Mouse (Mus musculus) CH12.LX (cell line): ENCODE data around the gene Eno4. TPM values are rescaled to one million over a fixed set of nuclear protein-coding genes. Genes with fewer than 3 reads are reported as not detected.

Experiments
- DNase-seq: peaks from one replicate; pipeline ENCODE4 v3.0.0-alpha.2; 2013; ENCODE audit errors: extremely low read depth
- H3K27ac ChIP-seq: 2 replicates; pipeline ENCODE4 v1.5.1; 2012; ENCODE audit warnings: low read depth, mild to moderate bottlenecking, control low read depth, moderate library complexity; ENCODE audit not compliant: insufficient read depth
- H3K27me3 ChIP-seq: replicated peaks from 2 replicates; pipeline ENCODE3; 2012; ENCODE audit warnings: inconsistent platforms
- H3K36me3 ChIP-seq, 2 experiments: replicated peaks in 1 of 2; 2 replicates each; pipeline versions ENCODE3 to v1.6.1; 2012; ENCODE audit warnings: inconsistent platforms in 1 of 2, low read length in 1 of 2, mild to moderate bottlenecking in 1 of 2, mixed read lengths in 1 of 2, moderate library complexity in 1 of 2; ENCODE audit not compliant: control insufficient read depth in 1 of 2, insufficient read depth in 1 of 2
- H3K4me1 ChIP-seq, 2 experiments: 2 replicates each; pipeline ENCODE4 v1.6.1; 2012; ENCODE audit warnings: inconsistent platforms in 1 of 2, moderate library complexity in 1 of 2; ENCODE audit not compliant: insufficient read depth in 2 of 2, control insufficient read depth in 1 of 2
- H3K4me2 ChIP-seq: 2 replicates; pipeline ENCODE4 v1.6.1; 2012; ENCODE audit warnings: low read depth, mild to moderate bottlenecking, control low read depth; ENCODE audit not compliant: poor library complexity, insufficient read depth, severe bottlenecking
- H3K4me3 ChIP-seq, 3 experiments: fragments of 150-350 bp in 1 of 3; sonication (generic) in 1 of 3; replicated peaks in 1 of 3; 2 replicates each; pipeline versions ENCODE3 to v1.5.1; 2011 to 2012; ENCODE audit warnings: low read depth in 2 of 3, low read length in 2 of 3, mild to moderate bottlenecking in 2 of 3, moderate library complexity in 2 of 3, control low read depth in 1 of 3, improper control_type of control experiment in 1 of 3, inconsistent platforms in 1 of 3, mixed read lengths in 1 of 3; ENCODE audit not compliant: poor library complexity in 1 of 3
- H3K79me2 ChIP-seq: replicated peaks from 2 replicates; pipeline ENCODE4 v1.6.1; 2012; ENCODE audit warnings: mild to moderate bottlenecking, moderate library complexity; ENCODE audit not compliant: control insufficient read depth, poor library complexity, insufficient read depth, severe bottlenecking; ENCODE audit errors: extremely low read depth
- H3K9ac ChIP-seq: 2 replicates; pipeline ENCODE4 v1.6.1; 2012; ENCODE audit warnings: low read depth, mild to moderate bottlenecking, control low read depth, moderate library complexity; ENCODE audit not compliant: insufficient read depth
- H3K9me3 ChIP-seq: replicated peaks from 2 replicates; pipeline ENCODE3; 2012; ENCODE audit warnings: low read length, inconsistent platforms, mixed read lengths
- BHLHE40 ChIP-seq: IDR thresholded peaks from 2 replicates; pipeline ENCODE4 v1.6.1; 2011; ENCODE audit warnings: mild to moderate bottlenecking, low read depth, low read length, improper control_type of control experiment
- CHD2 ChIP-seq: IDR thresholded peaks from 2 replicates; pipeline ENCODE4 v1.6.1; 2011; ENCODE audit warnings: low read length, improper control_type of control experiment
- CTCF ChIP-seq, 2 experiments: IDR thresholded peaks in 1 of 2; conservative IDR thresholded peaks in 1 of 2; 2 replicates each; pipeline ENCODE4 v1.5.1; 2011 to 2012; ENCODE audit warnings: low read depth in 2 of 2, low read length in 2 of 2, improper control_type of control experiment in 1 of 2, inconsistent platforms in 1 of 2, mild to moderate bottlenecking in 1 of 2, moderate library complexity in 1 of 2
- GABPA ChIP-seq: IDR thresholded peaks from 2 replicates; pipeline ENCODE4 v1.6.1; 2012; ENCODE audit warnings: low read depth, low read length, improper control_type of control experiment, inconsistent platforms; ENCODE audit not compliant: insufficient replicate concordance
- JUND ChIP-seq: conservative IDR thresholded peaks from 2 replicates; pipeline ENCODE4 v1.6.1; 2011; ENCODE audit warnings: low read depth, low read length, improper control_type of control experiment
- KAT2A ChIP-seq: IDR thresholded peaks from 2 replicates; pipeline ENCODE4 v1.6.1; 2012; ENCODE audit warnings: low read length, improper control_type of control experiment, inconsistent platforms; ENCODE audit not compliant: insufficient replicate concordance
- MAFK ChIP-seq: IDR thresholded peaks from 2 replicates; pipeline ENCODE4 v1.6.1; 2011; ENCODE audit warnings: low read length, improper control_type of control experiment; ENCODE audit not compliant: insufficient replicate concordance
- MAZ ChIP-seq: IDR thresholded peaks from 2 replicates; pipeline ENCODE4 v1.6.1; 2012; ENCODE audit warnings: low read depth, mild to moderate bottlenecking, inconsistent platforms, low read length, improper control_type of control experiment, moderate library complexity
- MEF2A ChIP-seq: IDR thresholded peaks from 2 replicates; pipeline ENCODE4 v1.6.1; 2014; ENCODE audit warnings: low read depth, mild to moderate bottlenecking, inconsistent platforms, low read length, improper control_type of control experiment, borderline replicate concordance
- MXI1 ChIP-seq: IDR thresholded peaks from 2 replicates; pipeline ENCODE4 v1.6.1; 2011; ENCODE audit warnings: mild to moderate bottlenecking, low read depth, low read length, improper control_type of control experiment
- MYC ChIP-seq: IDR thresholded peaks from 2 replicates; pipeline ENCODE4 v1.6.1; 2011; ENCODE audit warnings: low read depth, mild to moderate bottlenecking, improper control_type of control experiment, low read length
- PAX5 ChIP-seq: IDR thresholded peaks from 2 replicates; pipeline ENCODE4 v1.6.1; 2012; ENCODE audit warnings: low read length, inconsistent platforms, mixed read lengths
- POLR2AphosphoS2 ChIP-seq: IDR thresholded peaks from 2 replicates; pipeline ENCODE4 v1.6.1; 2011; ENCODE audit warnings: low read depth, low read length, improper control_type of control experiment
- RAD21 ChIP-seq: IDR thresholded peaks from 2 replicates; pipeline ENCODE4 v1.6.1; 2011; ENCODE audit warnings: low read depth, mild to moderate bottlenecking, low read length, improper control_type of control experiment, moderate library complexity
- SMC3 ChIP-seq: IDR thresholded peaks from 2 replicates; pipeline ENCODE4 v1.6.1; 2011; ENCODE audit warnings: low read depth, low read length, improper control_type of control experiment
- TBP ChIP-seq: conservative IDR thresholded peaks from 2 replicates; pipeline ENCODE4 v1.6.1; 2011; ENCODE audit warnings: low read depth, low read length, improper control_type of control experiment
- USF1 ChIP-seq: IDR thresholded peaks from 2 replicates; pipeline ENCODE4 v1.6.1; 2014; ENCODE audit warnings: low read depth, mild to moderate bottlenecking, inconsistent platforms, low read length, improper control_type of control experiment
- ZC3H11A ChIP-seq: IDR thresholded peaks from 2 replicates; pipeline ENCODE4 v1.6.1; 2012; ENCODE audit warnings: low read depth, mild to moderate bottlenecking, inconsistent platforms, low read length, improper control_type of control experiment
- ZMIZ1 ChIP-seq: IDR thresholded peaks from 2 replicates; pipeline ENCODE4 v1.6.1; 2012; ENCODE audit warnings: low read depth, mild to moderate bottlenecking, inconsistent platforms, low read length, improper control_type of control experiment
- dilution Hi-C: fragments of 300-500 bp; cut with MboI; formaldehyde crosslinking; loops from 2 replicates; pipeline ENCODE4 v1.14.3; 2020; ENCODE audit warnings: low sequenced_read_pairs; ENCODE audit not compliant: extremely low pct_unique_long_range_greater_than_20kb, extremely low pct_ligation_motif_present
- in situ Hi-C: fragments of 300-500 bp; cut with MboI; formaldehyde crosslinking; loops from 3 replicates; pipeline ENCODE4 v1.14.3; 2019; ENCODE audit warnings: low sequenced_read_pairs, low pct_ligation_motif_present, low pct_unique_long_range_greater_than_20kb, mixed read lengths
- polyA plus RNA-seq: library from polyadenylated mRNA; unstranded; fragments of >175 nt; gene quantifications from 2 replicates; pipeline ENCODE4 v1.2.1, GENCODE M21; 2012; ENCODE audit warnings: low read depth; ENCODE audit not compliant: insufficient read length
- total RNA-seq, 2 experiments: library from RNA; depleted of rRNA; stranded (reverse); fragments of 300-350 nt in 1 of 2; fragments of >200 nt in 1 of 2; gene quantifications; 2 replicates each; pipeline ENCODE4 v1.2.3; 2012 to 2014

The Eno4 gene
- total and polyA plus RNA-seq, 3 experiments: 0.25 to 1.6 (median 1.2) TPM

GRCm38 (mm10) chr19:58910941-58911368 is 32.3 kb upstream of the Eno4 start (continued):
- TF ChIP-seq MYC: no peak
- TF ChIP-seq MAFK: no peak
- peak; percentile 68; the same call in 1 of the 2 replicates for TF ChIP-seq MAZ
- TF ChIP-seq CTCF (conservative IDR thresholded peaks at IDR 0.05 in 1 of 2, IDR thresholded peaks at IDR 0.05 in 1 of 2; ENCODE audit: low read depth in 2 of 2, low read length in 2 of 2): peak in 1 of 2 experiments; percentile 68; a peak in 2 of 4 replicates
- TF ChIP-seq MXI1: no peak
- no peak for TF ChIP-seq PAX5
- TF ChIP-seq CHD2: peak; percentile 82
- no peak for TF ChIP-seq USF1
- TF ChIP-seq RAD21: no peak
- TF ChIP-seq POLR2AphosphoS2: no peak
- TF ChIP-seq KAT2A: no peak
- TF ChIP-seq MEF2A: no peak

GRCm38 (mm10) chr19:58911386-58911785 is 31.8 kb upstream of the Eno4 start:
- in situ Hi-C loops: loop anchor here (5.0 kb wide), 2 partner anchors 171 to 296 kb away; no protein-coding TSS in a partner anchor
- Histone ChIP-seq H3K4me3 (peak overlapping the region; percentile 42 to 60 (median 45)), H3K4me2 (peak overlapping the region; percentile 48), H3K27me3 (no peaks in the 10 kb centered on the region), H3K4me1 (peaks cover 3 to 29% of the 10 kb centered on the region in 2 experiments; a peak in 3 of 4 replicates), H3K79me2 (no peaks in the 10 kb centered on the region), H3K9me3 (no peaks in the 10 kb centered on the region), H3K9ac (peak overlapping the region; percentile 48)
- DNase-seq: peak; percentile 80
- TF ChIP-seq MEF2A (peak; percentile 28; the same call in 1 of the 2 replicates), SMC3 (peak; percentile 97), ZC3H11A (peak; percentile 93), USF1 (no peak), ZMIZ1 (no peak), BHLHE40 (0 out of 2 replicates have a peak, but pooled peaks have one; percentile 30), CTCF (conservative IDR thresholded peaks at IDR 0.05 in 1 of 2, IDR thresholded peaks at IDR 0.05 in 1 of 2; ENCODE audit: low read depth in 2 of 2, low read length in 2 of 2) (peak; percentile 81 to 95), GABPA (no peak), RAD21 (peak; percentile 90)
- TF ChIP-seq, all 38 proteins: peak for 6
- peak overlapping the region; percentile 48 for H3K27ac ChIP-seq
- no peaks in the 10 kb centered on the region for H3K36me3 ChIP-seq
- dilution Hi-C loops: no loop called here

GRCm38 (mm10) chr19:58913301-58913700 is 29.9 kb upstream of the Eno4 start:
- DNase-seq: no peak
- H3K4me1 ChIP-seq: peaks cover 2 to 17% of the 10 kb centered on the region in 2 experiments; a peak in 3 of 4 replicates
- H3K79me2 ChIP-seq: no peaks in the 10 kb centered on the region
- in situ Hi-C loops: loop anchor here (5.0 kb wide), 2 partner anchors 169 to 294 kb away; no protein-coding TSS in a partner anchor
- H3K27me3 ChIP-seq: no peaks in the 10 kb centered on the region
- TF ChIP-seq TBP (no peak), JUND (no peak)
- no peak overlapping the region for H3K4me2 ChIP-seq
- H3K27ac ChIP-seq: no peak overlapping the region
- no peaks in the 10 kb centered on the region for H3K9me3 ChIP-seq
- dilution Hi-C loops: no loop called here
- no peak overlapping the region for H3K4me3 ChIP-seq
- no peak overlapping the region for H3K9ac ChIP-seq
- no peaks in the 10 kb centered on the region for H3K36me3 ChIP-seq
